Mouse (Mus musculus) hindbrain, embryonic 16.5 days (tissue): ENCODE data around the gene 4930513O06Rik. TPM values are rescaled to one million over a fixed set of nuclear protein-coding genes. Genes with fewer than 3 reads are reported as not detected.

Source experiments
- ATAC-seq: fragments of 200-750 bp; cut with Nextera tagmentation; 2 replicates; pipeline ENCODE4 v1.8.0; 2017; ENCODE audit warnings: moderate TSS enrichment, moderate library complexity
- H3K27ac ChIP-seq: fragments of 300-500 bp; sonication (generic); 2 replicates; pipeline ENCODE4 v1.5.1; 2014; ENCODE audit warnings: low read depth, mild to moderate bottlenecking, control low read depth, low read length, moderate library complexity
- H3K27me3 ChIP-seq: fragments of 300-500 bp; sonication (generic); replicated peaks from 2 replicates; pipeline ENCODE4 v1.6.1; 2014; ENCODE audit warnings: low read length; ENCODE audit not compliant: control insufficient read depth, insufficient read depth
- H3K36me3 ChIP-seq: fragments of 300-500 bp; sonication (generic); 2 replicates; pipeline ENCODE4 v1.6.1; 2014; ENCODE audit warnings: mild to moderate bottlenecking, low read length, moderate library complexity, mixed read lengths; ENCODE audit not compliant: control insufficient read depth, insufficient read depth
- H3K4me1 ChIP-seq: fragments of 300-500 bp; sonication (generic); 2 replicates; pipeline ENCODE4 v1.6.1; 2014; ENCODE audit warnings: low read depth, low read length; ENCODE audit not compliant: control insufficient read depth, insufficient read depth
- H3K4me2 ChIP-seq: fragments of 300-500 bp; sonication (generic); 2 replicates; pipeline ENCODE4 v1.6.1; 2014; ENCODE audit warnings: mild to moderate bottlenecking, low read length, control low read depth, moderate library complexity
- H3K4me3 ChIP-seq: fragments of 300-500 bp; sonication (generic); 2 replicates; pipeline ENCODE4 v1.5.1; 2014; ENCODE audit warnings: mild to moderate bottlenecking, low read length, control low read depth, moderate library complexity
- H3K9ac ChIP-seq: fragments of 300-500 bp; sonication (generic); 2 replicates; pipeline ENCODE4 v1.6.1; 2014; ENCODE audit warnings: low read depth, mild to moderate bottlenecking, control low read depth, low read length, moderate library complexity
- H3K9me3 ChIP-seq: fragments of 300-500 bp; sonication (generic); 2 replicates; pipeline ENCODE4 v1.6.1; 2014; ENCODE audit warnings: mild to moderate bottlenecking, low read length, moderate library complexity; ENCODE audit not compliant: control insufficient read depth
- WGBS: fragments of 180-500 bp; shearing (Covaris S2); extraction: QIAGEN DNeasy Blood & Tissue Kit; methylation state at CpG from one replicate; pipeline ENCODE4 v1.1.7; 2014; 5-methylcytosine and 5-hydroxymethylcytosine counted together
- polyA plus RNA-seq: library from polyadenylated mRNA; unstranded; fragments of >200 nt; fragmentation: Nextera tagmentation; extraction: Ambion mirVana; gene quantifications from 2 replicates; pipeline ENCODE4 v1.2.1, GENCODE M21; 2015

The 4930513O06Rik gene
- polyA plus RNA-seq = not detected in 2 replicates

DNA sequence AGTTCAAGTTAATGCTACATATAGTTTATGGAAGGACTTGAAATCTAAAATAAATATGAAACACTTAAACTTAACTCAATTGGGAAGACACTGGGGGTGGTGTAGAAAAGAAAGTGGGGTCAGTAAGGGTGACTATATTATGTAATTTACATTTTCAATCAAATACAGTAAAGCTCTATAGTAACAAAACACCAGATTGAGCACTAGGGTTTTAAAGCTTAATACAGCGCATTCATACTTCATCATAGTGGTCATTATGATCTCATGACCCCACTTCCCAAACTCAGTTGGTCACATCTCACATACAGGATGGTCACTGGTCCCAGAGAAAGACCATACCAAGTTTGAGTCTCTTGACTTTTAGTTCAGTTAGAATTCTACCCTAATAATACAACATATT is at the start of gene 4930513O06Rik:
TSS of gene 4930513O06Rik (plus strand) at position 301 of the 400 bp plus-strand sequence.
- H3K9ac ChIP-seq = no peak within 1 kb of the TSS
- WGBS = 87% methylated on average over 1 of the region's 1 CpGs

DNA sequence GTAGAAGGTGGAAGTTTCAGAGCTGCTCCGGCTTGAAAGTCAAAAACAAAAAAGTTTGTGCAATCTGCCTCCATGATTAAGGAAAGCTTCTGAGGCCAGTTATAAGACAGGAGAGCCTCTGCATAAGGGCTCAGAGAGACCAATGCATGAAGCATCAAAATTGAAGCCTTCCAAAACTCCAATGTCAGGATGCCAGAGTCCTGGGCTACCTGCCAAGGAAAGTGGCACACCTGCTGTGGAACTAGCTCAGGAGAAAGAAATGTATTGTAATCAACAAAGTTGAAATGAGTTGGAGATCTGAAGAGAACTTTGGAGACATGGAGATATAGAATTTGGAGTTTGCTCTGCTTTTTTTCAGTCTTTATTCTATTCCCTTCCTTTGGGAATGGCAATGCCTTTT is 48.4 kb upstream of the 4930513O06Rik start:
- ATAC-seq = no peak
- 100% methylated on average over 1 of the region's 1 CpGs for whole genome bisulfite sequencing
- Histone ChIP-seq H3K4me1 (no peaks in the 10 kb centered on the region), H3K9me3 (no peaks in the 10 kb centered on the region), H3K27me3 (no peaks in the 10 kb centered on the region), H3K4me2 (no peak overlapping the region), H3K9ac (no peak overlapping the region), H3K36me3 (no peaks in the 10 kb centered on the region), H3K27ac (no peak overlapping the region), H3K4me3 (no peak overlapping the region)

More for the DNA sequence above, at the start of gene 4930513O06Rik:
- Histone ChIP-seq H3K36me3 (no peaks in the 10 kb centered on the region), H3K27ac (no peak within 1 kb of the TSS), H3K4me1 (no peaks in the 10 kb centered on the region), H3K27me3 (no peaks in the 10 kb centered on the region), H3K4me3 (no peak within 1 kb of the TSS), H3K4me2 (no peak within 1 kb of the TSS), H3K9me3 (no peaks in the 10 kb centered on the region)
- no peak for ATAC-seq

DNA sequence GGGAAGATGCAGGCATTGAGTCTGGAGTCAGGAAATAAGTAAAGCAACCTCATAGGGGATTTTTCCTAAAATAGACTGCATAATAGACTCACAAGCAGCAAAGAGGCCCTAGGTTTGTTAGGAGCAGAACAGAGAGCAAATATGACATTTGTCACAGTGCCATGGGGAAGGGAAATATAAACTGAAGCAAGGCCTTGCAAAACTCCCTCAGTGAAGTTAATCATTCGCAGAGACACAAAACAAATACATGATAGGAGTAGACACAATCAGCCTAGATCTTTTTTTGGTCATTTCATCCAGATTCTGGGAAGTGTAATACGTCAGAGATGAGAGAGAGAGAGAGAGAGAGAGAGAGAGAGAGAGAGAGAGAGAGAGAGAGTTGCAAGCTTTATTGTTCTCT is 46.7 kb upstream of the 4930513O06Rik start:
- 81% methylated on average over 2 of the region's 2 CpGs for WGBS
- H3K4me1 ChIP-seq = no peaks in the 10 kb centered on the region
- no peaks in the 10 kb centered on the region for H3K36me3 ChIP-seq
- H3K9me3 ChIP-seq = no peaks in the 10 kb centered on the region
- no peak overlapping the region for H3K27ac ChIP-seq
- H3K4me2 ChIP-seq = no peak overlapping the region
- no peak overlapping the region for H3K4me3 ChIP-seq
- no peak for ATAC-seq
- no peaks in the 10 kb centered on the region for H3K27me3 ChIP-seq
- H3K9ac ChIP-seq = no peak overlapping the region

DNA sequence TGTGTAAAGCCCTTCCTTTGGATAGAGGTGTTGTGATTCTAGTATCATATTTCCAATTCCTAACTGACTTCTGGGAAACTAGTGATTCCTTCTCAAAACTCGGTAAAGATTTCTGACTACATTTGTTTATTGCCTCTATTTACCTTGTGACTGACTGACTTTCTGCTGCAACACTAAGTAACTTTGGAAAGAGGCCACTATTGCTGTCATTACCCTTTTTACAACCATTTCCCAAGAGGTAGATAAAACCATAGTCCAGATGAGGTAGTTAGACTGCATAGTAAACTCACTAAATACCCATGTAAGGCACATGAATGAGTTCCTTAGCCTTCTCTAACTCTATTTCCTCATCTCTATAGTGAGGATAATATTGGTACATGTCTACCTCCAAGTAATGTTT is 44.9 kb upstream of the 4930513O06Rik start:
- Histone ChIP-seq H3K27me3 (no peaks in the 10 kb centered on the region), H3K4me1 (no peaks in the 10 kb centered on the region), H3K4me3 (no peak overlapping the region), H3K9ac (no peak overlapping the region), H3K27ac (no peak overlapping the region), H3K9me3 (no peaks in the 10 kb centered on the region), H3K4me2 (no peak overlapping the region), H3K36me3 (no peaks in the 10 kb centered on the region)
- ATAC-seq = no peak
- 89% methylated on average over 1 of the region's 1 CpGs for WGBS

DNA sequence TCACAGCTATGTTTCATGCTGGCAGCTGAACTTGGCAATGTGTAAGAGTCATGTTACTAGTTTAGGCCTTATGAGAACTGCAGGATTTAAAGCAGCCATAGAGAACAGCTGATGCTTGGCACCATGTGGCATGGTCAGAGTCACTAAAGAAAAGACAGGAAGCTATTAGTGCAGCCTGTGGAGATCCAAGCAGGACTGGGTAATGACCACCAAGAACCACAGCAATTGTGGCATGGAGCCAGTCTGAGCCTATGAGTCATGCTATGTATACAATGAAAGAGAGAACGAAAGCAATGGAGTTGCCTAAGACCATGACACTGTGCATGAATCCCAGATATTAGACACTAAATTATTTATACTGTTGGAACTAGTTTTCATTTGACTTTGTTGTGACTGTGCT is 34.1 kb upstream of the 4930513O06Rik start:
- H3K9ac ChIP-seq = no peak overlapping the region
- H3K27me3 ChIP-seq = no peaks in the 10 kb centered on the region
- ATAC-seq = no peak
- H3K9me3 ChIP-seq = no peaks in the 10 kb centered on the region
- no peaks in the 10 kb centered on the region for H3K36me3 ChIP-seq
- H3K4me3 ChIP-seq = no peak overlapping the region
- H3K4me2 ChIP-seq = no peak overlapping the region
- no peak overlapping the region for H3K27ac ChIP-seq
- WGBS = 57% methylated on average over 1 of the region's 1 CpGs
- no peaks in the 10 kb centered on the region for H3K4me1 ChIP-seq

DNA sequence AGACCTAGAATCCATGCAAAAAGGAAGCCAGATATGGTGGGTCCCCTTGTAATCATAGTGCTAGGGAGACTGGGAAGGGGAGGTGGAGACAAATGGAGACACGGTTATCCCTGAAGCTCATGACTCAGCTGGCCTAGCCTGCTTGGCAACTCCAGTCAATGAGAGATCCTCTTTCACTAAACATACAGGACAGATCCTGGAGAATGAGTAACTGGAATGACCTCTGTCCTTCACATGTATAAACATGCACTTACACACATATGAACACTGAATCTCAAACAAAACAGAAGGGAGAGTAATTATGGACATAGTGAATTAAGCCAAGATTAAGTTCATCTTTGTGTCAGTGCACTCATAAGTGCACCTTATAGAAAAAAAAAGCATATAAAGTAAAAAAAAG is 32.9 kb upstream of the 4930513O06Rik start:
- WGBS = 78% methylated on average over 1 of the region's 1 CpGs
- Histone ChIP-seq H3K4me1 (no peaks in the 10 kb centered on the region), H3K4me3 (no peak overlapping the region), H3K9me3 (no peaks in the 10 kb centered on the region), H3K36me3 (no peaks in the 10 kb centered on the region), H3K27me3 (no peaks in the 10 kb centered on the region), H3K4me2 (no peak overlapping the region), H3K9ac (no peak overlapping the region), H3K27ac (no peak overlapping the region)
- ATAC-seq = no peak

DNA sequence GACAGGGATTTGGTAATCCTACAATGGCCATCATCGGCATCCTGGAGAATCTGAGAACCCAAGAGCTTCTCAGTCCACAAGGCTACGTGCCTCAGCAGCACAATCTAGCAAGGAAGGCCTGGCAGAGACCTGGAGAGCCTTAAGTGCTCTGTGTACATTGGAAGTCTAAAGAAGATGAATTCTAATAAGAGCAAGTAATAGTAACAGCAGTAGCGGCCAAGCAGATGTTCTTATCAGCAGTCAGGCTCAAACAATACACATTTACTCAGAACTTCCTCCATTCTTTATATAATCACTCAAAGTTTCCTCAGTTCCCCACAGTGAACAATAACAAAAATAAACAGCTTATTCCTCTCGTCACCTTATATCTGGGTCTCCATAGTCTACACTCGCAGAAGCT is 22.0 kb upstream of the 4930513O06Rik start:
- Histone ChIP-seq H3K9ac (no peak overlapping the region), H3K4me1 (no peaks in the 10 kb centered on the region), H3K4me3 (no peak overlapping the region), H3K27me3 (no peaks in the 10 kb centered on the region), H3K27ac (no peak overlapping the region), H3K4me2 (no peak overlapping the region), H3K36me3 (no peaks in the 10 kb centered on the region), H3K9me3 (no peaks in the 10 kb centered on the region)
- WGBS = 85% methylated on average over 5 of the region's 5 CpGs
- ATAC-seq = no peak

DNA sequence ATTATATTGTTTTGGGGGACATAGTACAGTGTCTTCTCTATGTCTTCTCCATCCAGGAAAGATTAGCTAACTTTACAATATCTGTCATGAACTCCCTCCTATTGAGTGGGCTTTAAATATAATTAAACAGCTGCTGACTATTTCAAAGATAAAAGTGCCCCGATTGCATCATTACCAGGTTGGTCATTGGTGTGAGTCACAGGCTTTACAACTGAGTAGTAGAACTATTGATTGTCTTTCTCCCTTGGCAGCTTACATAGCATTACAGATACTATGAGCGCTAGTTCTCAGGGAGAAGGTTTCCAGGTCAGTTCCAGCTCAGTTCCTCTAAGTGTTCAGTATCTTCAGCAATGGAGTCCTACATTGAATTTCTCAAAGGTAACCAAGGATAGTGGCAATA is 7.5 kb upstream of the 4930513O06Rik start:
- no peak overlapping the region for H3K27ac ChIP-seq
- no peak overlapping the region for H3K9ac ChIP-seq
- H3K4me1 ChIP-seq = no peaks in the 10 kb centered on the region
- no peak overlapping the region for H3K4me3 ChIP-seq
- 88% methylated on average over 2 of the region's 2 CpGs for WGBS
- H3K36me3 ChIP-seq = no peaks in the 10 kb centered on the region
- ATAC-seq = no peak
- no peaks in the 10 kb centered on the region for H3K9me3 ChIP-seq
- no peaks in the 10 kb centered on the region for H3K27me3 ChIP-seq
- no peak overlapping the region for H3K4me2 ChIP-seq

DNA sequence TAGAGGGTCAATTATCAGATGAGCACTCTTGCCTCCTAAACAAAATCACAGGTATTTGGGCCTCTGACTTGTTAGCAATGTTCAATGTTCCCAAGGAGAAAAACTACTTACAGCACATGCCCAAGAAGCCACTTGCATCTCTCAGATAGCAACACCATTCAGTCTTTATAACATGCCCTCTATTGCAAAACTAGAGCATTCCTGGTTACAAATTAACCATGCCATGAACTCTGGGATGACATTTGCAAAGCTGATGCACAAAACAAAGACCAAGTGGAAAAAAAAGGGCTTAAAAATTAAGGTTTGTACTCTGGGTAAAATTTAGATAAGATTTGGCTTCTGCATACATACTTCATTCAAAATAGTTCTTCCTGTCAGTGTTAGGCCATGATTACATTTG is 966 bp upstream of the 4930513O06Rik start, which contains the start of gene Serpina7:
TSS of gene Serpina7 (minus strand) at position 160 of the 400 bp plus-strand sequence.
- Histone ChIP-seq H3K27me3 (no peaks in the 10 kb centered on the region), H3K36me3 (no peaks in the 10 kb centered on the region)

DNA sequence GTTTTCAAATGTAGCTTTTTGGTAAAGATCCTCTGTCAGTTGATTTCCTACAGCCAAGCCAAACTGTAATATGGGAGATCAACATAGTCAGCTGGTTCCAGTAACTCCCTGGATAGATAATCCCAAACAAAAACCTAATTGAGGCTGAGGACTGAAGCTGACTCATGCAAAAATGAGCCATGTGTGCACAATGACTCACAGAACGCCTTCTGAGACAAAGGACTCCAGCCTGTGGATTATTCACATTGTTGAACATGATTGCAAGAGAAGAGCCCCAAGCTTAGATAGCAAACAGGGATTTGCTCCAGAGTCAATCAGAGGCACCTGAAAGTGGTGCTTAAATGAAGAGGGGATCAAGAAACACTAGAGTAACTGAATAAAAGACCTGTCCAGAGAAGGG is 11.2 kb downstream of the 4930513O06Rik start:
- H3K27me3 ChIP-seq = no peaks in the 10 kb centered on the region
- 63% methylated on average over 1 of the region's 1 CpGs for WGBS
- H3K9ac ChIP-seq = no peak overlapping the region
- no peak overlapping the region for H3K27ac ChIP-seq
- H3K9me3 ChIP-seq = no peaks in the 10 kb centered on the region
- ATAC-seq = no peak
- no peak overlapping the region for H3K4me3 ChIP-seq
- H3K4me1 ChIP-seq = no peaks in the 10 kb centered on the region
- no peak overlapping the region for H3K4me2 ChIP-seq
- H3K36me3 ChIP-seq = no peaks in the 10 kb centered on the region

More for the DNA sequence above, 966 bp upstream of the 4930513O06Rik start, which contains the start of gene Serpina7:
- no peak within 1 kb of the TSS for H3K27ac ChIP-seq
- H3K4me2 ChIP-seq = no peak within 1 kb of the TSS
- H3K4me3 ChIP-seq = no peak within 1 kb of the TSS
- ATAC-seq = no peak
- H3K4me1 ChIP-seq = no peaks in the 10 kb centered on the region
- no peak within 1 kb of the TSS for H3K9ac ChIP-seq
- no peaks in the 10 kb centered on the region for H3K9me3 ChIP-seq
